Mouse (Mus musculus) gastrocnemius, adult 2 months (tissue): ENCODE measurements at regions not wholly inside any gene's neighbourhood (a gene's known extent, or its start where the extent isn't known, plus 50 kb on each side); places are given as distances from the start of the nearest gene placed in this dataset.
A peak's percentile ranks its signal among the peaks of the same experiment; 100 is the strongest.

Experiments used
- DNase-seq: peaks from one replicate; pipeline ENCODE4 v3.0.0; 2022
- H3K27ac ChIP-seq: fragments of 200-600 bp; 2 replicates; pipeline ENCODE4 v1.8.1; 2022; ENCODE audit warnings: mild to moderate bottlenecking
- H3K4me3 ChIP-seq: fragments of 200-600 bp; 2 replicates; pipeline ENCODE4 v1.8.1; 2022; ENCODE audit warnings: mild to moderate bottlenecking, moderate library complexity
- CTCF ChIP-seq: fragments of 200-600 bp; IDR thresholded peaks from 2 replicates; pipeline ENCODE4 v1.8.1; 2022; ENCODE audit warnings: antibody characterized with exemption, mild to moderate bottlenecking, moderate library complexity
- intact Hi-C: fragments of 180-260 bp; cut with DNase I; formaldehyde crosslinking; loops from one replicate; pipeline ENCODE4 v1.15.1; 2025

DNA sequence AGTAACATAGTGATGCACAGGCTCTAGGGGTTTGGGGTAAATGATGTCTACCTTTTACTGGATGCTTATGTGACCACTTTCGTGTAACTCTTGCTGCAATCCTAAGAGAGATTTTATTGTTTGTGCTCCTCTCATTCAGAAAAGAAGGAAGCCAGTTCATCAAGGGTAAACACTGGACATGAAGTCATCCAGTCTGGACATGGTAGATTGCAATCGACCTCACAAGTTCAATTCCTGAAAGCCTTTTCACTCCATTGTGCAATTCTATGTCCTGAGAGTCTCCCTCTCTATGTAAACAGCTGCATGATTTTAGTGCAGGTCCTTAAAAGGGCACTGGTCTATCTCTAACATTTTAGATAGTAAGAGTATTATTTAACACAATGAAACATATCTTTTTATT, 73.5 kb upstream of the Gm16223 start:
- intact Hi-C loops, result no loop called here

DNA sequence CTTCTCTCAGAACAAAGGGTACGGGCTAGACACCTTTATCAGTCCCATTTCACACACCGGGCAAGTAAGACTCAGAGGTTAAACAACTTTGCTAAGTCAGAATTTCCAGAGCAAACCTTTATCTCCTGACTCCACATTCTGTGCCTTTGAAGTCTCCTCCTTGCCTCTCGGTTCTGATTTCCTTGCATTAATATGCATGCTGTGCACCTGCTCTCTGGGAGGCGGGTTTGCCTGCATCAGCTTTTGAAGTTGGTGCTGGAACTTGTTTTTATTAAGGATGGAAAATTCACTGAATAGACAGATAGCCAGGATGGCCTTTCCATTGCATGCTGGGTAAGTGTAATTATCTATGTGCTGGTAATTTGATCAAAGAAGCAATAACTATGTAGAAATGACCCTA, 84.2 kb upstream of the Gm16223 start:
- intact Hi-C loops, result no loop called here
- no peak for TF ChIP-seq CTCF
- Histone ChIP-seq H3K4me3 (no peak overlapping the region), H3K27ac (no peak overlapping the region)
- DNase-seq, result no peak

More for the DNA sequence above, 73.5 kb upstream of the Gm16223 start:
- TF ChIP-seq CTCF, result no peak
- no peak overlapping the region for H3K27ac ChIP-seq
- DNase-seq, result no peak
- no peak overlapping the region for H3K4me3 ChIP-seq

GRCm38 (mm10) chr5:41975535-41975934, 92.2 kb upstream of the Gm16223 start:
- Histone ChIP-seq H3K4me3 (no peak overlapping the region), H3K27ac (no peak overlapping the region)
- intact Hi-C loops, result no loop called here
- TF ChIP-seq CTCF, result no peak
- DNase-seq, result no peak

GRCm38 (mm10) chr5:41971201-41971600, 96.6 kb upstream of the Gm16223 start:
- Histone ChIP-seq H3K4me3 (no peak overlapping the region), H3K27ac (no peak overlapping the region)
- no peak for TF ChIP-seq CTCF
- intact Hi-C loops, result no loop called here
- no peak for DNase-seq

DNA sequence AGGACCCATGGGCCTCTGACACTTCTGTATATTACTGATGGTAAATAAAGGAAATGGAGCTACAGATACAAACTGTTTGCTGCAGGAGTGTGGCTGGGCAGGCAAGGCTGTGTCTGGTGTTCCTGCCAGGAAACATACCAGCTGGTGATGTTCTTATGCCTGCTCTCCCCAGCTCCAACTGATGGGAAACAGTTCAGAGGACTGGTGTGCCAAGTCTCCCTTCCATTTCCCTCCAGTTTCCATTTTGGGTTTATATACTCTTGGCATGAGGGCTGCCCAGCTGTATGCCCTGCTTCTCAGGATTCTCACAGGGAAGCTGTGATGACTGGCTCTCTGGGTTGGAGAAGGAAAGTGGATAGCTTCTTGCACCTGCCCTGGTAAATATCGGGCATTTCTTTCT, 100.8 kb upstream of the Gm16223 start:
- Histone ChIP-seq H3K27ac (no peak overlapping the region), H3K4me3 (no peak overlapping the region)
- DNase-seq, result no peak
- no peak for TF ChIP-seq CTCF
- intact Hi-C loops, result no loop called here

GRCm38 (mm10) chr5:41947114-41947640, 103.1 kb upstream of the Bod1l start:
- Histone ChIP-seq H3K4me3 (no peak overlapping the region), H3K27ac (no peak overlapping the region)
- peak; percentile 38 for DNase-seq
- no peak for TF ChIP-seq CTCF
- intact Hi-C loops, result no loop called here

DNA sequence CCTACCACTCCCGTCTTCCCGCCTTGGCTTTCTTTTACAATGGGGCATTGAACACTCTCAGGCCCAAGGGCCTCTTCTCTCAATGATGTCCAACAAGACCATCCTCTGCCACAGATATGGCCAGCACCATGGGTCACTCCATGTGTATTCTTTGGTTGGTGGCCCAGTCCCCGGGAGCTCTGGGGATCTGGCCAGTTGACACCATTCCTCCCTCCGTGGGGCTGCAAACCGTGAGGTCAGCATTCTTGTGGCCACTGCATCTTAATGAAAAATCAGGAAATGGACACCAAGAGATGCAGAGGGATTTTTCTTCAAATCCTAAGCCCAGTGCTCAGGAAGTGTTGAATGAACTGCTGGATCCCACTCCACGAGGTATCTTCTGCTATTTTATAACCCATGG, 99.3 kb upstream of the Bod1l start:
- no peak for DNase-seq
- intact Hi-C loops, result no loop called here
- TF ChIP-seq CTCF, result no peak
- H3K4me3 ChIP-seq, result no peak overlapping the region
- H3K27ac ChIP-seq, result no peak overlapping the region

DNA sequence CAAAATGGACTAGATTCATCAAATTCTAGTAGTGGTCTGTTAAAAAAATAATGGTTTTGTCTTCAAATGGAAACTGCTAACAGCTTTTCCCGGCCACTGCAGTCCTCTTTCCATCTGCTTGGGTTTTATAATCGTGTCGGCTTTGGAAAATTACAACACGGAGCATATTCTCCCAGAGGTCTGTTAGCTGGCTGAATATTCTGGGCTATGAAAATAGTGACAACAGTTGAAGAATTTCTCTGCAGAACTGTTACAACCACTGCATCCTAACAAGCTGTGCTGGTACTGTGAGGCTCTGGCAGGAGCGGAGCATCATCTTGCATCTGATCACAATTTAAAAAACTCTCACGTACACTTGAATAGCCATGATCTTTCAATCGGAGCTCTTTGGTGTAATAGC, 98.0 kb upstream of the Bod1l start:
- DNase-seq, result no peak
- intact Hi-C loops, result no loop called here
- TF ChIP-seq CTCF, result no peak
- Histone ChIP-seq H3K4me3 (no peak overlapping the region), H3K27ac (no peak overlapping the region)

GRCm38 (mm10) chr5:41941216-41941615, 97.1 kb upstream of the Bod1l start:
- no peak overlapping the region for H3K4me3 ChIP-seq
- no peak overlapping the region for H3K27ac ChIP-seq
- intact Hi-C loops, result no loop called here
- TF ChIP-seq CTCF, result no peak
- DNase-seq, result no peak

- no peak for DNase-seq
- intact Hi-C loops, result no loop called here
- no peak overlapping the region for H3K4me3 ChIP-seq
- no peak for TF ChIP-seq CTCF
- H3K27ac ChIP-seq, result no peak overlapping the region
These were observed 95.6 kb upstream of the Bod1l start for GRCm38 (mm10) chr5:41939736-41940135.

- intact Hi-C loops, result no loop called here
- TF ChIP-seq CTCF, result no peak
- H3K27ac ChIP-seq, result no peak overlapping the region
- H3K4me3 ChIP-seq, result no peak overlapping the region
- DNase-seq, result no peak
These were observed 65.9 kb upstream of the Bod1l start for GRCm38 (mm10) chr5:41910053-41910452.

- no peak for TF ChIP-seq CTCF
- Histone ChIP-seq H3K27ac (no peak overlapping the region), H3K4me3 (no peak overlapping the region)
- DNase-seq, result no peak
- intact Hi-C loops, result no loop called here
These were observed 63.6 kb upstream of the Bod1l start for GRCm38 (mm10) chr5:41907749-41908148.

DNA sequence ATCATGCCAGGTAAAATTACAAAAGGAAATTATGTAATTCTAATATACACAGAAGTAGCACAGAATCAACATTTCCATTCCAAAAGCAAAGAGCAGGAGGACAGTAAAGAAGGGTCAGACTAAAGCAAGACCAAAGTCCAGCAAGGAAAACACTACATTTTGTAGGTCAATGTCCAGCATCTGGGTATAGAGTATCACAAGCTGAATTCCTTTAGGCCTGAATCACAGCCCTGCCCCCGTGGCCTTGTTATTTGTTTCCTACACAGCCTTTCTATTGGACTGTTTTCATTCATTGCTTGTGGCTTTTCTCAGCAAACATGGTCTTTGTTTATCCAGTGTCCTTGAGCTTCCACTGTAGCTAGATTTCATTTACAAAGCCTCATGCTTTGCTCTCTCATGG, 60.4 kb upstream of the Bod1l start:
- Histone ChIP-seq H3K4me3 (no peak overlapping the region), H3K27ac (no peak overlapping the region)
- DNase-seq, result no peak
- TF ChIP-seq CTCF, result no peak
- intact Hi-C loops, result no loop called here

DNA sequence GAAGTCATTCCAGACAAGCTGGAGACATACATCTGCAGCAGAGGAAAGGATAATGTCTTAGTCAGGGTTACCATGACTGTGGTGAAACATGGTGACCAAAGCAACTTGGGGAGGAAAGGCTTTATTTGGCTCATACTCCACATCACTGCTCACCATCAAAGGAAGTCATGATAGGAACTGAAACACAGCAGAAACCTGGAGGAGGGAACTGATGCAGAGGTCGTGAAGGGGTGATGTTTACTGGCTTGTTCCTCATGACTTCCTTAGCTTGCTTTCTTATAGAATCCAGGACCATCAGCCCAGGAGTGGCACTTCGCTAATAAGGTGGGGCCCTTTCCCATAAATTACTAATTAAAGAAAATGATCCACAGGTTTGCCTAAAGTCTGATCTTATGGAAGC, 55.1 kb upstream of the Bod1l start:
- Histone ChIP-seq H3K27ac (no peak overlapping the region), H3K4me3 (no peak overlapping the region)
- no peak for TF ChIP-seq CTCF
- no peak for DNase-seq
- intact Hi-C loops, result no loop called here

- H3K27ac ChIP-seq, result no peak overlapping the region
- no peak for TF ChIP-seq CTCF
- DNase-seq, result no peak
- no peak overlapping the region for H3K4me3 ChIP-seq
- intact Hi-C loops, result no loop called here
These were observed 54.6 kb upstream of the Bod1l start for GRCm38 (mm10) chr5:41898748-41899147.
